Mouse (Mus musculus): Measurements from ENCODE around the gene C1galt1. TPM values are rescaled to one million over a fixed set of nuclear protein-coding genes. Genes with fewer than 3 reads are reported as not detected.

C1galt1 gene
- 18.5 and 18.9 TPM in 2 replicates for total RNA-seq (2014; fragmentation: Nextera tagmentation)
- 16.6 and 20.2 TPM in 2 replicates for total RNA-seq (2017)

- peak; percentile 7; the same call in 1 of the 2 replicates for ATAC-seq (replicated peaks; ENCODE audit: poor library complexity, severe bottlenecking)
These were observed at the start of gene C1galt1 for GRCm38 (mm10) chr6:7844802-7845679. Gene C1galt1, plus strand, starts transcription at chr6:7844842.

- peak; percentile 98 for ATAC-seq (replicated peaks; ENCODE audit: poor library complexity, severe bottlenecking)
These were observed 44.7 kb upstream of the C1galt1 start for GRCm38 (mm10) chr6:7799969-7800368.

GRCm38 (mm10) chr6:7803765-7804542 is 40.7 kb upstream of the C1galt1 start:
- ATAC-seq (replicated peaks; ENCODE audit: poor library complexity, severe bottlenecking), result no peak

GRCm38 (mm10) chr6:7814146-7814545 is 30.5 kb upstream of the C1galt1 start:
- no peak for ATAC-seq (replicated peaks; ENCODE audit: poor library complexity, severe bottlenecking)

- ATAC-seq (replicated peaks; ENCODE audit: poor library complexity, severe bottlenecking), result peak; percentile 59
These were observed 28.4 kb upstream of the C1galt1 start for GRCm38 (mm10) chr6:7816233-7816632.

- ATAC-seq (replicated peaks; ENCODE audit: poor library complexity, severe bottlenecking), result no peak
These were observed 22.0 kb upstream of the C1galt1 start for GRCm38 (mm10) chr6:7822688-7823087.

GRCm38 (mm10) chr6:7830793-7831192 is 13.8 kb upstream of the C1galt1 start:
- no peak for ATAC-seq (replicated peaks; ENCODE audit: poor library complexity, severe bottlenecking)

- ATAC-seq (replicated peaks; ENCODE audit: poor library complexity, severe bottlenecking), result no peak
These were observed 12.0 kb upstream of the C1galt1 start for GRCm38 (mm10) chr6:7832564-7833175.

- ATAC-seq (replicated peaks; ENCODE audit: poor library complexity, severe bottlenecking), result no peak
These were observed 773 bp upstream of the C1galt1 start for GRCm38 (mm10) chr6:7843726-7844411.

- ATAC-seq (replicated peaks; ENCODE audit: poor library complexity, severe bottlenecking), result peak; percentile 94
These were observed 235 bp upstream of the C1galt1 start for GRCm38 (mm10) chr6:7844412-7844801.

- ATAC-seq (replicated peaks; ENCODE audit: poor library complexity, severe bottlenecking), result peak; percentile 36
These were observed 1.0 kb downstream of the C1galt1 start for GRCm38 (mm10) chr6:7845680-7846017.

- no peak for ATAC-seq (replicated peaks; ENCODE audit: poor library complexity, severe bottlenecking)
These were observed 2.2 kb downstream of the C1galt1 start for GRCm38 (mm10) chr6:7846726-7847439.

- ATAC-seq (replicated peaks; ENCODE audit: poor library complexity, severe bottlenecking), result peak; percentile 10
These were observed 3.4 kb downstream of the C1galt1 start for GRCm38 (mm10) chr6:7847890-7848508.

GRCm38 (mm10) chr6:7848714-7849113 is 4.1 kb downstream of the C1galt1 start:
- no peak for ATAC-seq (replicated peaks; ENCODE audit: poor library complexity, severe bottlenecking)

- ATAC-seq (replicated peaks; ENCODE audit: poor library complexity, severe bottlenecking), result no peak
These were observed 6.4 kb downstream of the C1galt1 start for GRCm38 (mm10) chr6:7851036-7851435.

- ATAC-seq (replicated peaks; ENCODE audit: poor library complexity, severe bottlenecking), result no peak
These were observed 8.3 kb downstream of the C1galt1 start for GRCm38 (mm10) chr6:7852919-7853318.

- ATAC-seq (replicated peaks; ENCODE audit: poor library complexity, severe bottlenecking), result no peak
These were observed 8.8 kb downstream of the C1galt1 start for GRCm38 (mm10) chr6:7853461-7853860.

- peak; percentile 89 for ATAC-seq (replicated peaks; ENCODE audit: poor library complexity, severe bottlenecking)
These were observed 12.1 kb downstream of the C1galt1 start for GRCm38 (mm10) chr6:7856682-7857290.

Data from granulocyte monocyte progenitor cell, adult 5-6 weeks (primary cell).